Mouse (Mus musculus) E14TG2a.4 (cell line): ENCODE measurements around the gene Tmem132d.

ENCODE experiments used
- H3K27me3 ChIP-seq: 2 replicates; pipeline ENCODE4 v1.6.1; 2014; ENCODE audit warnings: low read length, control low read depth; ENCODE audit not compliant: insufficient read depth
- H3K36me3 ChIP-seq: 2 replicates; pipeline ENCODE4 v1.6.1; 2014; ENCODE audit warnings: low read length, control low read depth; ENCODE audit not compliant: insufficient read depth
- H3K4me1 ChIP-seq: replicated peaks from 2 replicates; pipeline ENCODE4 v1.6.1; 2014; ENCODE audit warnings: low read depth, low read length, control low read depth
- H3K4me3 ChIP-seq: replicated peaks from 2 replicates; pipeline ENCODE4 v1.5.1; 2014; ENCODE audit warnings: mild to moderate bottlenecking, low read length
- H3K9me3 ChIP-seq: 2 replicates; pipeline ENCODE4 v1.6.1; 2014; ENCODE audit warnings: low read length, control low read depth
- CTCF ChIP-seq: conservative IDR thresholded peaks from 2 replicates; pipeline ENCODE4 v1.5.1; 2014; ENCODE audit warnings: low read length
- NANOG ChIP-seq: IDR thresholded peaks from 2 replicates; pipeline ENCODE4 v1.6.1; 2014; ENCODE audit warnings: borderline replicate concordance, low read length, mixed read lengths
- POU5F1 ChIP-seq: IDR thresholded peaks from 2 replicates; pipeline ENCODE4 v1.6.1; 2014; ENCODE audit warnings: low read length, borderline replicate concordance

Tmem132d gene

DNA sequence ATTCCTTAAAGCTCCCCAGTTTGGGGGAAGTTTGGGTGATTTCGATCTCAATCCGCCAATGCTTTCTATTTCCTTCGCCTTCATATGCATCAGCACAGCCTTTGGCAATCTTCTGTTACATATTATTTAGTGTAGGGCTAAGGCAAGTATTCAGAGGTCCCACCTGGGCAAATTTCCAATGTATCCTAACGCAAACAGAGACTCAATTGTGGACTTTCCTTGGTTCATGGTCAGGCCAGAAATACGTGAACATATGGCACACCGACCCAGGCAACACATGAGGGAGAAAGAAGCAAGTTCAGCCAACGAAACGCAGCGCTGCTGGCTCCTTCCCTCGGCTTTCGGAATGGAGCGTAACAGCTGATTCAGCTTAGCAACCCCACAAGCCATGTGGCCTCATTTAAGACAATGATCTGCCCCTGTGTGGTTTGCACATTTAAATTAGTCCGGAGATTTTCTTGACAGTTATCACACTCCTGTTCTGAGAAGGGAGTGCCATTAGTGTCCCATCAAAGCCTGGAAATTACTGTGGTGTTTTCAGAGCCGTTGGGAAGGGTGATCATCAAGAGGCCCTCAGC is 242.5 kb downstream of the Tmem132d start:
- Histone ChIP-seq H3K9me3 (no peaks in the 10 kb centered on the region), H3K4me1 (no peaks in the 10 kb centered on the region), H3K36me3 (no peaks in the 10 kb centered on the region), H3K27me3 (no peaks in the 10 kb centered on the region), H3K4me3 (no peak overlapping the region)
- no peak for TF ChIP-seq POU5F1
- TF ChIP-seq NANOG = no peak
- no peak for TF ChIP-seq CTCF

DNA sequence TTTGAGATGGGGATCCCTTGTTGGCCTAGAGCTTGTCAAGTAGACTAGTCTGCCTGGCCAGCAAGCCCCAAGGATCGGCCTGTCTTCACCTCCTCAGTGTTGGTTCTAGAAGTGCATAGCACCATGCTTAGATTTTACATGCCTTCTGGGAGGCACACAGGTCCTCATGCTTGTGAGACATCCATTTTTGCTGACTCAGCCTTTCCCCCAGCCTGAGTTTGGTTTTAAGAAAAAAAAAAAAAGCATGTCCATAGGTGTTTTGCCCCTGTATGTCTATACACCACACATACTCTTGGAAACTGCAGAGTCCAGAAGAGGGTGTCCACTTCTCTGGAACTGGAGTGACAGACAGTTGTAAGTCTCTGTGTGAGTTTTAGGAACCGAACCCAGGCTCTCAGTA is 256.6 kb downstream of the Tmem132d start:
- Histone ChIP-seq H3K4me3 (no peak overlapping the region), H3K4me1 (no peaks in the 10 kb centered on the region), H3K36me3 (no peaks in the 10 kb centered on the region), H3K27me3 (no peaks in the 10 kb centered on the region), H3K9me3 (no peaks in the 10 kb centered on the region)
- TF ChIP-seq POU5F1 = no peak
- no peak for TF ChIP-seq NANOG
- TF ChIP-seq CTCF = no peak

DNA sequence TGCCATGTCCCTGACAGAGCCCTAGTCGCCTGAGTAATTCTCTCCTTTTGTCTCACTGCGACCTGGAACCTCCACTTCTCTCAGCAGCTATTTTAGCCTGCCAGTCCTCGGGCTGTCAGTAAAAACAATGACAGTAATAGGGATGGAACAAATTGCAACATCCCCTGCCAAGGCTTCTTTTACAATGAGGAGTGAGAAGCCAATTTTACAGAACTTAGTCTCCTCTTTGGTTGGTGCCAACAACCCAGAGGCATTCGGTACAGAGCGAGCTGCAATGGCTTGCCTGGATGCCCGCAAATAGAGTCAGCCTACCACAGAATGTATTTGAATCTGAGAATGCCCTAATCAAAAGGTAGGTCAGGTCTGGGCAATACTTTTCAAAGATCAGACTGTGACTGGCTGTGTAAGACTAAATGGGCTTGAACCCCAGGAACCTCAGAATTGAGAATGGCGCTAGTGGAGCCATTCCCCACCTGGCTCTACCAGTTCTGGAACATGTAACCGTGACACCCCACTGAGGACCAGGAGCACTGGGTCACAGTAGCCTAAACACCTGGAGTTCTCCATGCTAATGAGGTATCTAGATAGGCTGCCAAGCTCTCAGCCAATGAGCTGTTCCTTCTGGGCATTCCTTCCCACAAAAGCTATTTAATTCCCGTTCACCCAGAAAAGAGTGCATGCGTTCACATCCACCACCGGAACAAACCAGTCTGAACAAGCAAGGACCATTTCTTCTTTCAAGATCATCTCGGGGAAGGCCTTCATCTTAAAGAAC is 273.8 kb downstream of the Tmem132d start:
- TF ChIP-seq CTCF (no peak), NANOG (no peak), POU5F1 (no peak)
- no peaks in the 10 kb centered on the region for H3K27me3 ChIP-seq
- no peaks in the 10 kb centered on the region for H3K36me3 ChIP-seq
- no peaks in the 10 kb centered on the region for H3K9me3 ChIP-seq
- H3K4me3 ChIP-seq = no peak overlapping the region
- no peaks in the 10 kb centered on the region for H3K4me1 ChIP-seq

DNA sequence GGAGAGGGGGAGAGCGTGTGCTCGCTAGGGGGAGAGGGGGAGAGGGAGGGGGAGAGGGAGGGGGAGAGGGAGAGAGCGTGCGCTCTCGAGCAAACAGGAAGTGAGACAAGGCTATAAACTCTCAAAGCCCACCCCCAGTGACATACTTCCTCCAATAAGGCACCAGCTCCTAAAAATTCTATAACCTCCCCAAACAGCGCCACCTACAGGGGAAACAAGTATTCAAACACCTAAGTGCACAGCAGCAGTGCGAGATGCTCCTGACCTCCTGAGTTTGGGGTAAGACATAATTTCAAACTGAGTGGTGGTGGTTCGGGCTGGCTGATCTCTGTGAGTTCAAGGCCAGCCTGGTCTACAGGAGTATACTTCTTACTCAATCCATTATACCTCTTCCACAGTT is 281.4 kb downstream of the Tmem132d start:
- Histone ChIP-seq H3K4me1 (no peaks in the 10 kb centered on the region), H3K9me3 (no peaks in the 10 kb centered on the region), H3K36me3 (no peaks in the 10 kb centered on the region), H3K4me3 (no peak overlapping the region), H3K27me3 (no peaks in the 10 kb centered on the region)
- TF ChIP-seq POU5F1 = no peak
- peak; percentile 30; the same call in 1 of the 2 replicates for TF ChIP-seq CTCF
- no peak for TF ChIP-seq NANOG

DNA sequence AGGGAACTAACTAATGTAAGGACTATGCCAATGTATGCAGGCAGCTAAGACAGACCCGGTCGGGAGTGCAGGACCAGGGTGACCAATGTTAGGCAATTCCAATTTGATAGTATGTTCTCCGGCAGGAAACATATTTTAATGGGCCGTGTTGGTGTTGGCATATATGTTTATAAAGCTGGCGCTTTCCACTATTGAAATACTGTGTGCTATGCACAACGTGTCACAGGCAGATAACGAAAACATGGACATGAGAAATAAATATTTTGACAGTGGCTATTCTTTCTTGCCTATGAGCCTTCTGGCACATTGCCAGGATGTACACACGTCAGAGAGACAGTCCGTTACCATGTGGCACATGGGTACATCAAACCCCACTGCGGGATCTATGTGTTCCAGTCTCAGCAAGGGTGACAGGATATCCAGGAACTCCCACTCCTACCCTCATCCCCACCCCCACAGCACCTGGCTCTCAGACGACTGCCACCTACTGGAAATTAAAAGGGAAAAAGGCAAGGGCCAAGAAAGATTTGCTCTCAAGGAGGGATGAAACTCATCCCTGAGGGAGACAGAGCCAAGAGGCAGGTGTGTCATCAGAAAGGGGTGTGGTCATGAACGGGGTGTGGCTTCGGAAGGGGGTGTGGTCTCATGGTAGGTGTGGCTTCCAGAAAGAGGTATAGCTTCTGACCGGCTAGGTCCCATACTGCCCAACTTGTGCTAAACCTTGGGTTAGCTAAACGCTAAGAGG is 285.8 kb downstream of the Tmem132d start:
- peaks cover 6% of the 10 kb centered on the region; the same call in 1 of the 2 replicates for H3K9me3 ChIP-seq
- H3K36me3 ChIP-seq = no peaks in the 10 kb centered on the region
- no peaks in the 10 kb centered on the region for H3K27me3 ChIP-seq
- no peak overlapping the region for H3K4me3 ChIP-seq
- TF ChIP-seq NANOG = no peak
- TF ChIP-seq POU5F1 = no peak
- no peak for TF ChIP-seq CTCF
- H3K4me1 ChIP-seq = no peaks in the 10 kb centered on the region

DNA sequence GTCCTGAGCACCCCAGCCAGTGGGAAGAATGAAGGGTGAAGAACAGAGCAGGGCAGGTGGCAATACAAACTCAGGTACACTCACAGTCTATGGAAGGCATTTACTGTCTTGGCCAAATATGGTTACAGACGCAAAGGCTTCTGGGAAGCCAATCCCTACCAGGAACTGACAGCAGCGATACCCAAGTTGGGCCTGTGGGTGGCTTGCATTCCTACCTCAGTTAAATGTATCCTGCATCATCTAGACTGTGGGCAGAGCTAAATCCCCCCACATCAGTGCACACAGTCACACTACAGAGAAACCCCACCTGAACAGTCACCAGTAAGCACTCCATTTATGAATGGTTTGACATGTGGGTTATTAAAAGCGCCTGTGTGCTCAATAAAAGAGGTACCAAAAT is 288.1 kb downstream of the Tmem132d start:
- Histone ChIP-seq H3K4me1 (no peaks in the 10 kb centered on the region), H3K27me3 (no peaks in the 10 kb centered on the region), H3K4me3 (no peak overlapping the region), H3K36me3 (no peaks in the 10 kb centered on the region), H3K9me3 (peaks cover 6% of the 10 kb centered on the region; the same call in 1 of the 2 replicates)
- TF ChIP-seq POU5F1 (no peak), NANOG (no peak), CTCF (no peak)

DNA sequence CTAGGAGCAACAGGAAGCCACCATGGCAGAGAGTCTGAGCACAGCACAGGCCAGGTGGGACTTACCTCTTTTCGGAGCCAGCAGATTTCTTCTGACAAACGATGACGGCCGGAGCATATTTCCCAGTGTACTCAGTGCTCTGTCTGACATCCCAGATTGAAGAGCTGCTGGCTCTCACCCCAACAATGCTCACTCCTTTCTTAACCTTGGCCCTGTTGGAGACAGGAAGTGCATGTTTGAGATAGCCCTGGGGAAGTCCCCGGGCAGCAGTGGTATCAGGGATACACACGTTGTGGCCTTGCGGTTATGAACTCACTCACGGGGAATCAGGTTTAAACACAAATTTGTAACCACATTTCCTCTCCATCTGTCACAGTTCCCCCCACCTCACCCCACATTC is 296.1 kb downstream of the Tmem132d start:
- Histone ChIP-seq H3K36me3 (no peaks in the 10 kb centered on the region), H3K9me3 (no peaks in the 10 kb centered on the region), H3K27me3 (no peaks in the 10 kb centered on the region), H3K4me1 (no peaks in the 10 kb centered on the region), H3K4me3 (no peak overlapping the region)
- TF ChIP-seq POU5F1 = no peak
- TF ChIP-seq CTCF = no peak
- TF ChIP-seq NANOG = no peak

DNA sequence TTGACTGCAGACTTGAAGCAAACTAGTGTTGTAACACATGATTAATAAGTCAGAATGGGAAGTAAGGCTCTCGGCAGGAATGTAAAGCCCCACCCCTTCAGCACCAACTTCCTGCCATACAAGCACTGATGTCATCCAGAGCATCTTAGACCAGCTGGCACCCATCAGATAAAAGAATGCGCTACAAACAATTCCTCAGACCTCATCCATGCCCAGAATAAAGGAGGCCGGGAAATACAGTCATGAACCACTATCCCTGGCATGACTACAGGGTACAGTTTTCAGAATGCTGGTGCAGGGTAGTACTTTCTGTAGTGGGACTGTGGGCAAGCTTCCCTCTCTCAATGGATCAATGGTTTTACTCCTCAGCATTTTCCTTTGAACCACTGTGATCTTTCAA is 310.2 kb downstream of the Tmem132d start:
- no peaks in the 10 kb centered on the region for H3K27me3 ChIP-seq
- no peaks in the 10 kb centered on the region for H3K4me1 ChIP-seq
- H3K9me3 ChIP-seq = no peaks in the 10 kb centered on the region
- TF ChIP-seq CTCF = no peak
- no peak for TF ChIP-seq NANOG
- TF ChIP-seq POU5F1 = no peak
- H3K4me3 ChIP-seq = no peak overlapping the region
- H3K36me3 ChIP-seq = no peaks in the 10 kb centered on the region
